Mouse (Mus musculus) midbrain, embryonic 10.5 days (tissue): ENCODE data around the gene Ppp6r2. TPM values are rescaled to one million over a fixed set of nuclear protein-coding genes. Genes with fewer than 3 reads are reported as not detected.

Experiments
- DNase-seq: peaks from one replicate; pipeline ENCODE4 v3.0.0-alpha.2; 2017; ENCODE audit warnings: low spot score
- H3K27ac ChIP-seq: fragments of 300-500 bp; sonication (generic); replicated peaks from 2 replicates; pipeline ENCODE4 v1.5.1; 2016; ENCODE audit warnings: mild to moderate bottlenecking
- H3K27me3 ChIP-seq: fragments of 300-500 bp; sonication (generic); 2 replicates; pipeline ENCODE4 v1.6.1; 2016; ENCODE audit warnings: low read depth, mild to moderate bottlenecking; ENCODE audit not compliant: poor library complexity, severe bottlenecking
- H3K36me3 ChIP-seq: fragments of 300-500 bp; sonication (generic); 2 replicates; pipeline ENCODE4 v1.6.1; 2016; ENCODE audit warnings: mild to moderate bottlenecking, moderate library complexity
- H3K4me1 ChIP-seq: fragments of 300-500 bp; sonication (generic); 2 replicates; pipeline ENCODE4 v1.6.1; 2016
- H3K4me3 ChIP-seq: fragments of 300-500 bp; sonication (generic); 2 replicates; pipeline ENCODE4 v1.5.1; 2016; ENCODE audit warnings: mild to moderate bottlenecking, moderate library complexity
- H3K9me3 ChIP-seq: fragments of 300-500 bp; sonication (generic); replicated peaks from 2 replicates; pipeline ENCODE4 v1.6.1; 2016; ENCODE audit warnings: mild to moderate bottlenecking
- WGBS: fragments of 180-500 bp; shearing (Covaris S2); methylation state at CpG from one replicate; pipeline ENCODE4 v1.1.7; 2016; 5-methylcytosine and 5-hydroxymethylcytosine counted together
- polyA plus RNA-seq: library from polyadenylated mRNA; unstranded; fragments of >200 nt; fragmentation: Nextera tagmentation; extraction: Ambion mirVana; gene quantifications from 2 replicates; pipeline ENCODE4 v1.2.1, GENCODE M21; 2016

Gene Ppp6r2
- polyA plus RNA-seq, 1 experiment from 2014 or later = 25.4 TPM

GRCm38 (mm10) chr15:89305966-89306365 is 94.6 kb downstream of the Ppp6r2 start:
- Histone ChIP-seq H3K9me3 (no peaks in the 10 kb centered on the region), H3K27ac (no peak overlapping the region), H3K4me1 (peaks cover 5% of the 10 kb centered on the region; the same call in 1 of the 2 replicates), H3K27me3 (no peaks in the 10 kb centered on the region), H3K36me3 (peaks cover 71% of the 10 kb centered on the region), H3K4me3 (no peak overlapping the region)
- WGBS = 60% methylated on average over 1 of the region's 1 CpGs
- DNase-seq = no peak

GRCm38 (mm10) chr15:89307461-89307860 is 96.1 kb downstream of the Ppp6r2 start:
- H3K36me3 ChIP-seq = peaks cover 56% of the 10 kb centered on the region
- no peak for DNase-seq
- peaks cover 7% of the 10 kb centered on the region; the same call in 1 of the 2 replicates for H3K4me1 ChIP-seq
- H3K4me3 ChIP-seq = no peak overlapping the region
- H3K27me3 ChIP-seq = no peaks in the 10 kb centered on the region
- H3K27ac ChIP-seq = no peak overlapping the region
- 94% methylated on average over 13 of the region's 13 CpGs for WGBS
- H3K9me3 ChIP-seq = no peaks in the 10 kb centered on the region

- no peaks in the 10 kb centered on the region for H3K9me3 ChIP-seq
- no peak for DNase-seq
- H3K4me3 ChIP-seq = no peak overlapping the region
- peaks cover 44% of the 10 kb centered on the region for H3K36me3 ChIP-seq
- H3K27me3 ChIP-seq = no peaks in the 10 kb centered on the region
- 91% methylated on average over 7 of the region's 7 CpGs for WGBS
- H3K27ac ChIP-seq = no peak overlapping the region
- H3K4me1 ChIP-seq = peaks cover 19% of the 10 kb centered on the region
These were observed 97.2 kb downstream of the Ppp6r2 start for GRCm38 (mm10) chr15:89308406-89309139.

GRCm38 (mm10) chr15:89309962-89310498 is 98.7 kb downstream of the Ppp6r2 start:
- no peak overlapping the region for H3K4me3 ChIP-seq
- H3K27me3 ChIP-seq = no peaks in the 10 kb centered on the region
- H3K36me3 ChIP-seq = peaks cover 30% of the 10 kb centered on the region
- H3K9me3 ChIP-seq = no peaks in the 10 kb centered on the region
- no peak for DNase-seq
- H3K4me1 ChIP-seq = peaks cover 29% of the 10 kb centered on the region
- H3K27ac ChIP-seq = peak overlapping the region; percentile 53; the same call in 1 of the 2 replicates
- 82% methylated on average over 6 of the region's 6 CpGs for WGBS

GRCm38 (mm10) chr15:89313359-89313758 is 102.0 kb downstream of the Ppp6r2 start:
- peak overlapping the region; percentile 96 for H3K4me3 ChIP-seq
- WGBS = 87% methylated on average over 4 of the region's 4 CpGs

GRCm38 (mm10) chr15:89314107-89314506 is 102.8 kb downstream of the Ppp6r2 start:
- Histone ChIP-seq H3K27me3 (no peaks in the 10 kb centered on the region), H3K4me1 (peaks cover 36% of the 10 kb centered on the region), H3K27ac (peak overlapping the region; percentile 92), H3K9me3 (no peaks in the 10 kb centered on the region), H3K36me3 (no peaks in the 10 kb centered on the region), H3K4me3 (peak overlapping the region; percentile 96)
- no peak for DNase-seq
- 28% methylated on average over 3 of the region's 3 CpGs for WGBS

More at GRCm38 (mm10) chr15:89313359-89313758, 102.0 kb downstream of the Ppp6r2 start:
- no peaks in the 10 kb centered on the region for H3K9me3 ChIP-seq
- no peaks in the 10 kb centered on the region for H3K27me3 ChIP-seq
- peaks cover 36% of the 10 kb centered on the region for H3K4me1 ChIP-seq
- DNase-seq = no peak
- no peaks in the 10 kb centered on the region for H3K36me3 ChIP-seq
- H3K27ac ChIP-seq = no peak overlapping the region

GRCm38 (mm10) chr15:89314511-89315189 is 103.3 kb downstream of the Ppp6r2 start:
- H3K27me3 ChIP-seq = no peaks in the 10 kb centered on the region
- H3K27ac ChIP-seq = peak overlapping the region; percentile 92
- peak; percentile 42 for DNase-seq
- H3K9me3 ChIP-seq = no peaks in the 10 kb centered on the region
- peaks cover 36% of the 10 kb centered on the region for H3K4me1 ChIP-seq
- H3K36me3 ChIP-seq = no peaks in the 10 kb centered on the region
- WGBS = under 1% methylated on average over 57 of the region's 58 CpGs
- peak overlapping the region; percentile 96 for H3K4me3 ChIP-seq

GRCm38 (mm10) chr15:89315190-89315731 is 103.9 kb downstream of the Ppp6r2 start, which contains the start of gene Sbf1:
TSS of gene Sbf1 (minus strand) at chr15:89315311.
- Histone ChIP-seq H3K4me3 (peak within 1 kb of the TSS; percentile 96), H3K27me3 (no peaks in the 10 kb centered on the region), H3K4me1 (peaks cover 33% of the 10 kb centered on the region), H3K27ac (peak within 1 kb of the TSS; percentile 92), H3K36me3 (no peaks in the 10 kb centered on the region), H3K9me3 (no peaks in the 10 kb centered on the region)
- DNase-seq = peak; percentile 98
- WGBS = under 1% methylated on average over 37 of the region's 37 CpGs

GRCm38 (mm10) chr15:89316146-89316545 is 104.8 kb downstream of the Ppp6r2 start:
- H3K27me3 ChIP-seq = no peaks in the 10 kb centered on the region
- H3K4me1 ChIP-seq = peaks cover 31% of the 10 kb centered on the region
- peak overlapping the region; percentile 92; the same call in 1 of the 2 replicates for H3K27ac ChIP-seq
- H3K36me3 ChIP-seq = no peaks in the 10 kb centered on the region
- peak overlapping the region; percentile 96 for H3K4me3 ChIP-seq
- no peaks in the 10 kb centered on the region for H3K9me3 ChIP-seq
- DNase-seq = no peak
- WGBS = 61% methylated on average over 11 of the region's 11 CpGs

GRCm38 (mm10) chr15:89321264-89321663 is 109.9 kb downstream of the Ppp6r2 start:
- DNase-seq = no peak
- Histone ChIP-seq H3K36me3 (no peaks in the 10 kb centered on the region), H3K4me3 (no peak overlapping the region), H3K27me3 (peaks cover 26% of the 10 kb centered on the region), H3K4me1 (peaks cover 11% of the 10 kb centered on the region), H3K9me3 (no peaks in the 10 kb centered on the region), H3K27ac (no peak overlapping the region)
- WGBS = 81% methylated on average over 8 of the region's 8 CpGs

- H3K9me3 ChIP-seq = no peaks in the 10 kb centered on the region
- H3K4me3 ChIP-seq = peak within 1 kb of the TSS; percentile 39
- DNase-seq = no peak
- WGBS = 10% methylated on average over 26 of the region's 26 CpGs
- no peaks in the 10 kb centered on the region for H3K36me3 ChIP-seq
- peaks cover 26% of the 10 kb centered on the region for H3K27me3 ChIP-seq
- H3K4me1 ChIP-seq = peaks cover 11% of the 10 kb centered on the region
- H3K27ac ChIP-seq = no peak within 1 kb of the TSS; the same call in 1 of the 2 replicates
These were observed 111.5 kb downstream of the Ppp6r2 start, which contains the start of gene Adm2 for GRCm38 (mm10) chr15:89322670-89323522. TSS of gene Adm2 (plus strand) at chr15:89322720.

GRCm38 (mm10) chr15:89323656-89324055 is 112.3 kb downstream of the Ppp6r2 start:
- no peaks in the 10 kb centered on the region for H3K9me3 ChIP-seq
- peaks cover 26% of the 10 kb centered on the region for H3K27me3 ChIP-seq
- H3K4me3 ChIP-seq = no peak overlapping the region
- peaks cover 11% of the 10 kb centered on the region for H3K4me1 ChIP-seq
- 92% methylated on average over 4 of the region's 4 CpGs for WGBS
- H3K36me3 ChIP-seq = no peaks in the 10 kb centered on the region
- H3K27ac ChIP-seq = no peak overlapping the region
- DNase-seq = no peak
